Mouse (Mus musculus): Measurements from ENCODE around the gene Gjd3.

Gene Gjd3

GRCm38 (mm10) chr11:98961766-98962165, 21.1 kb downstream of the Gjd3 start:
- DNase-seq, result no peak

- peak; percentile 65 for DNase-seq
Measured at GRCm38 (mm10) chr11:98961051-98961592, 21.7 kb downstream of the Gjd3 start.

- DNase-seq, result peak; percentile 94
Measured at GRCm38 (mm10) chr11:98960313-98960906, 22.4 kb downstream of the Gjd3 start.

GRCm38 (mm10) chr11:98959437-98960312, 23.1 kb downstream of the Gjd3 start:
- peak; percentile 95 for DNase-seq

GRCm38 (mm10) chr11:98956340-98956739, 26.5 kb downstream of the Gjd3 start:
- DNase-seq, result no peak

- DNase-seq, result peak; percentile 35
Measured at GRCm38 (mm10) chr11:98955707-98956235, 27.0 kb downstream of the Gjd3 start.

- peak; percentile 75 for DNase-seq
Measured at GRCm38 (mm10) chr11:98954801-98955706, 27.8 kb downstream of the Gjd3 start.

- DNase-seq, result peak; percentile 93
Measured at GRCm38 (mm10) chr11:98954373-98954772, 28.4 kb downstream of the Gjd3 start.

- no peak for DNase-seq
Measured at GRCm38 (mm10) chr11:98953835-98954320, 28.9 kb downstream of the Gjd3 start.

- peak; percentile 9 for DNase-seq
Measured at GRCm38 (mm10) chr11:98953361-98953760, 29.5 kb downstream of the Gjd3 start.

GRCm38 (mm10) chr11:98952736-98953135, 30.1 kb downstream of the Gjd3 start:
- DNase-seq, result peak; percentile 44

- no peak for DNase-seq
Measured at GRCm38 (mm10) chr11:98952111-98952510, 30.7 kb downstream of the Gjd3 start.

GRCm38 (mm10) chr11:98951026-98951906, 31.6 kb downstream of the Gjd3 start:
- DNase-seq, result peak; percentile 88

- no peak for DNase-seq
Measured at GRCm38 (mm10) chr11:98950484-98950883, 32.3 kb downstream of the Gjd3 start.

- DNase-seq, result no peak
Measured at GRCm38 (mm10) chr11:98949958-98950460, 32.8 kb downstream of the Gjd3 start.

GRCm38 (mm10) chr11:98949242-98949957, 33.4 kb downstream of the Gjd3 start:
- DNase-seq, result peak; percentile 41

GRCm38 (mm10) chr11:98947969-98948569, 34.7 kb downstream of the Gjd3 start:
- DNase-seq, result no peak

GRCm38 (mm10) chr11:98945605-98945977, 37.2 kb downstream of the Gjd3 start:
- DNase-seq, result peak; percentile 56

GRCm38 (mm10) chr11:98944897-98945604, 37.8 kb downstream of the Gjd3 start:
- DNase-seq, result peak; percentile 58
